Mouse (Mus musculus): Measurements from ENCODE around the gene Cbx1. TPM values are rescaled to one million over a fixed set of nuclear protein-coding genes. Genes with fewer than 3 reads are reported as not detected.
"Not testable (repeated sequence)": the region's sequence is repeated elsewhere in the genome, so short reads cannot be mapped to it uniquely, and the experiment has no call there.

Gene Cbx1
- total RNA-seq, 2 experiments from 2014 or later: 40.8 to 43.3 TPM

DNA sequence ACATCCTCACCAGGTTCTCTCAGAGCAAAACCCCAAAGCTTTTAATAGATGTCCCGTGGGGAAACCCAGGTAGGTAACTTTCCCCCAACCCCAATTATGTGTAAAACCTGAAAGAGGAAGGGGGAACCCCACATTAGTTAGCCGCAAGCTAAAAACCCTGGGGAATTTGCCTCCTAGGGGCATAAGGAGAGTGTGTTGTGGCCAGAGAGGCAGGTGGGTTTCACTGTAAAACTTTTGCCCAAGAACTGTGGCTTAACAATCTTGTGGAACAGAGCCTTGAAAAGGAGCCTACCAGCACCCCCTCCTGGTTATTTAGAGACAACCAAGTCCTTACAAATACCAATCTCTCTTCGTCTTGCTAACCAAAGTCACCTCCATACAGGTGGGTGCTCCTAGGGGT lies 14.4 kb upstream of the Cbx1 start:
- no peak for DNase-seq (ENCODE audit: low spot score in 2 of 2)

GRCm38 (mm10) chr11:96775063-96775462 lies 13.9 kb upstream of the Cbx1 start:
- DNase-seq (ENCODE audit: low spot score in 2 of 2): no peak

- DNase-seq (ENCODE audit: low spot score in 2 of 2): no peak
Observed at GRCm38 (mm10) chr11:96775665-96776064, 13.3 kb upstream of the Cbx1 start.

DNA sequence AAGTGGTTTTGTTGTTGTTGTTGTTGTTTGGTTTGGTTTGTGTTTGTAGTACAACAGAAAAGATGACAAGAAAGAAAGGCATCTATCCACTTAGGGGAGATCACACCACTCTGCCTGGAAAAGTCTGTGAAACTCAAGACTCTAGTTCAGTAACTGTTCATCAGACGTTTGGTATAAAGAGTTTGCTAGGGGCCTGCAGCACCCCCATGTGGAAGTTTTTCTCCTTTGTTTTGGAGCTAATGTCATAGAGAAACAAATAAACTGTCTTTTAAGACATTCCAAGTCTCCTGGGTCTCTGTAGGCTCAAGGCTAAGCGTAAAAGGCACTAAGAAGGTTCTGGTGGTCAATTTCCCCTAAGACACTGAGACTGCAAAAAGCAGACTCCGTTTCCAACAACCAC lies 12.9 kb upstream of the Cbx1 start:
- DNase-seq (ENCODE audit: low spot score in 2 of 2): no peak

GRCm38 (mm10) chr11:96776968-96777962 lies 11.7 kb upstream of the Cbx1 start, which contains the start of gene Snx11:
TSS of gene Snx11 (minus strand) at chr11:96777559.
- peak; percentile 100 for DNase-seq (ENCODE audit: low spot score in 2 of 2)

DNA sequence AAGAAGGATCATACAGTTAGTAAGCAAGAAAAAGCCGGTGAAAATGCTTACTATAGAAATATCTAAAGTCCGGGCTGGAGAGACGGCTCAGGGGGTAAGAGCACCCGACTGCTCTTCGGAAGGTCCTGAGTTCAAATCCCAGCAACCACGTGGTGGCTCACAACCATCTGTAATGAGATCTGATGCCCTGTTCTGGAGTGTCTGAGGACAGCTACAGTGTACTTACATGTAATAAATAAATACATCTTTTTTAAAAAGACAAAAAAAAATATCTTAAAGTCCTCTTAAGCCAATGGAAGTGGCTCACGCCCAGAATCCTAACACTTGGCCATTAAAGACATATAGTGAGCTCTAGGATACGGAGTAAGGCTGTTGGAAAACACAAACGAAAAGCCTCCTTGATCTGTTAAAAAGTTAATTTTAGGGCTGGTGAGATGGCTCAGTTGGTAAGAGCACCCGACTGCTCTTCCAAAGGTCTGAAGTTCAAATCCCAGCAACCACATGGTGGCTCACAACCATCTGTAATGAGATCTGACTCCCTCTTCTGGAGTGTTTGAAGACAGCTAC lies 10.8 kb upstream of the Cbx1 start:
- not testable (repeated sequence) for DNase-seq (ENCODE audit: low spot score in 2 of 2)

- no peak for DNase-seq (ENCODE audit: low spot score in 2 of 2)
Observed at GRCm38 (mm10) chr11:96780306-96780705, 8.6 kb upstream of the Cbx1 start.

- no peak for DNase-seq (ENCODE audit: low spot score in 2 of 2)
Observed at GRCm38 (mm10) chr11:96781425-96781824, 7.5 kb upstream of the Cbx1 start.

DNA sequence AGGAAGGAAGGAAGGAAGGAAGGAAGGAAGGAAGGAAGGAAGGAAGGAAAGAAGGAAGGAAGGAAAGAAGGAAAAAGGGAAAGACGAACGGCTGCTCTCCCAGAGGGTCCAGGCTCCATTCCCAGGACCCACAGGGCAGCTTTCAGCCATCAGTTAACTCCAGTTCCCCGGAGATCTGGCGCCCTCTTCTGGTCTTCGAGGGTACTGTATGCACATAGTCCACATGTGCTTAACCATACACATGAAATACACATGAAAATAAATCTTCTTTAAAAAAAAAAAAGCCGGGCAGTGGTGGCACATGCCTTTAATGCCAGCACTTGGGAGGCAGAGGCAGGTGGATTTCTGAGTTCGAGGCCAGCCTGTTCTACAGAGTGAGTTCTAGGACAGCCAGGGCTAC lies 4.1 kb upstream of the Cbx1 start:
- peak; percentile 44 to 78 for DNase-seq (ENCODE audit: low spot score in 2 of 2)

DNA sequence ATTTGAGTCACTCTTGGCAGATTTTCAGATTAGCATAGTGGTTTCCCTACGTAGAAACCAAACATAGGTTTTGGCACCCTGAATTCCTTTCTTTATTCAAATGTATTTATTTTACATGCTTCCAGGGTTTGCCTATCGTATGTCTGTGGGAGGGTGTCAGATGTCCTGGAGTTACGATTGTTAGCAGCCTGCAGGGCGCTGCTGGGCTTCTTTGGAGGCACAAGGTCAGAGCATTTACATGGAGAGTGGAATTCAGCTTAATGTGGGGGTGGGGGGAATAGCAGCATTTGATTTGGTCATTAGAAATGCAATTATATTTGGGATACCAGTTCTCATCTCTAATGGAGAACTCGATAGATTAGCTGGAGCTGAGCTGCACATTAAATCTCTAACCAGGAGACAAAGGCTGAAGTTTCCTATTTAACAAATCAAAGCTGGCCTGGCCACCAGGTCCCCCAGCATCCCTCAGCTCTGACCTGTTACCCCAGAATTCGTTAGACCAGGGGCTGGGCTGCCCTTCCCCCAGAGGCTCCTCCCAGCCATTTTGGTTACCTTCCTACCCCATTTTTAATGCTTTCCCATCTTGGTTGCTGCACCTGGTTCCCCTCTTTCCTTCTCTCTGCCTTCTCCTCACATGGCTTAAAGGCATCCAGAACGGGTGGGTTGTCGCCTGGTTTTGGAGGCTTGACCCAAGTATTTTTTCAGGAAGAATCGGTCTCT lies 2.0 kb upstream of the Cbx1 start:
- DNase-seq (ENCODE audit: low spot score in 2 of 2): no peak

GRCm38 (mm10) chr11:96789990-96790389 lies 1.1 kb downstream of the Cbx1 start:
- no peak for DNase-seq (ENCODE audit: low spot score in 2 of 2)

DNA sequence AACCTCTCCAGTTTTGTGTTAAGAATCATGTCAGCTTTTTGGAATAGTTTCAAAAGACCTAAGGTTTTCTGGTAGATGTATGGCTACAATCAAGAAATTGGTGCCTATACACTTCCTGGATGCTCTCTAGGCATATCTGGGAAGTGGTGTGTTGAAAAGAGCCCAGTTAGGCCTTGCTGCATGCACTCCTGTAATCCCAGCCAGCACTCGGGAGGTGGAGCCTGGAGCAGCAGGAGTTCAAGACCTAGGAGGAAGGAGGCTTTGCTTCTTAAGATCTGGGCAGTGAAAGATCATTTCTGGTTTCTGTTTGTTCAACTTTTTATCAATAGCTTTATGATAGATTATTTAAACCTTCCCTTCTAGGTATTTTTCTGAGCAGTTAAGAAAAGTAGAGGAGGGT lies 1.8 kb downstream of the Cbx1 start:
- no peak for DNase-seq (ENCODE audit: low spot score in 2 of 2)

- DNase-seq (ENCODE audit: low spot score in 2 of 2): no peak
Observed at GRCm38 (mm10) chr11:96795491-96795890, 6.6 kb downstream of the Cbx1 start.

- no peak for DNase-seq (ENCODE audit: low spot score in 2 of 2)
Observed at GRCm38 (mm10) chr11:96796081-96796480, 7.2 kb downstream of the Cbx1 start.

- DNase-seq (ENCODE audit: low spot score in 2 of 2): no peak
Observed at GRCm38 (mm10) chr11:96796586-96796985, 7.7 kb downstream of the Cbx1 start.

DNA sequence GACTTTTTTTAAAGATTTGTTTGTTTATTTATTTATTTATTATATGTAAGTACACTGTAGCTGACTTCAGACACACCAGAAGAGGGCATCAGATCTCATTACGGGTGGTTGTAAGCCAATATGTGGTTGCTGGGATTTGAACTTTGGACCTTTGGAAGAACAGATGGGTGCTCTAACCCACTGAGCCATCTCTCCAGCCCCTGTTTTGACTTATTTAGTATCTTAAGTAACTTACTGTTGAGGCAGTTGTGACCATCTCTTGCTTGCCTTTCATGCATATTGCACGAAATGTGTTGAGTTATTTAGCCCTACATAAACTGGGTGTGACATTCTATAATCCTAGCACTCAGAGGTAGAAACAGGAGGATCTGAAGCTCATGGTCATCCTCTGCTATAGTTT lies 10.6 kb downstream of the Cbx1 start:
- no peak for DNase-seq (ENCODE audit: low spot score in 2 of 2)

DNA sequence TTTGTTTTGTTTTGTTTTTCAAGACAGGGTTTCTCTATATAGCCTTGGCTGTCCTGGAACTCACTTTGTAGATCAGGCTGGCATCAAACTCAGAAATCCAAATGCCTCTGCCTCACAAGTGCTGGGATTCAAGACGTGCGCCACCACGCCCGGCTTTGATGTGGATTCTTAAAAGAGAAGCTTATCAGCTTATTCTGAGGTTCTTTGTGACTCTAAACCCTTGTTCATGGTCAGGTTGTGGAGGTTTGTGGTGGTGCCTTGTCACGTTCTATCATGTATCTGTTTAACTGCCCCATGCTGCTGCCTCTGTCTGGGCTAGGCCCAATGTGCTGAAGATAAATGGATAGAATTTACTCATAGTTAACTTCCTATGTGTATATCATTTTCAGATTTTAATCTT lies 16.7 kb downstream of the Cbx1 start:
- no peak for DNase-seq (ENCODE audit: low spot score in 2 of 2)

DNA sequence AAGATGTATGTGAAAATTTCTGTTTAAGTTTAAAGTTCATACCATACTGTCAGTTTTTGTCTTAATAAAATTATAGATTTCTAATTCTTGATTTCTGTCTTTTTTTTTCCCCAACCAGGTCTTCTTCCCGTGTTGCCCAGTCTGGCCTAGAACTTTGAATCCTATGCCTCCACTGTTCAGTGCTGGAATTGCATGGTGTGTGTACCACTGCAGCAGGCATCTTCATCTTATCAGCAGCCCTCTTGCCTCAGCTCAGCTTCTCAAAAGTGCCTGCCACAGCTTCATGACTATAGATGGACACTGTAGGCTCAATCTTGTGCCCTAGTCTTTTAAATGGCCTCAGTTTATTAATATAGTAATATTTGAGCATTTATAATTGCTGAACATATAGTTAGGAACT lies 19.1 kb downstream of the Cbx1 start:
- DNase-seq (ENCODE audit: low spot score in 2 of 2): no peak

- no peak for DNase-seq (ENCODE audit: low spot score in 2 of 2)
Observed at GRCm38 (mm10) chr11:96809562-96810235, 20.8 kb downstream of the Cbx1 start.

- DNase-seq (ENCODE audit: low spot score in 2 of 2): not testable (repeated sequence)
Observed at GRCm38 (mm10) chr11:96811188-96811587, 22.3 kb downstream of the Cbx1 start.

GRCm38 (mm10) chr11:96813455-96813854 lies 24.5 kb downstream of the Cbx1 start:
- no peak for DNase-seq (ENCODE audit: low spot score in 2 of 2)

Measured in left cerebral cortex, adult 18-20 months (tissue).